8 mouse cellular contexts compared by ENCODE assay signal in the genomic region with DNA sequence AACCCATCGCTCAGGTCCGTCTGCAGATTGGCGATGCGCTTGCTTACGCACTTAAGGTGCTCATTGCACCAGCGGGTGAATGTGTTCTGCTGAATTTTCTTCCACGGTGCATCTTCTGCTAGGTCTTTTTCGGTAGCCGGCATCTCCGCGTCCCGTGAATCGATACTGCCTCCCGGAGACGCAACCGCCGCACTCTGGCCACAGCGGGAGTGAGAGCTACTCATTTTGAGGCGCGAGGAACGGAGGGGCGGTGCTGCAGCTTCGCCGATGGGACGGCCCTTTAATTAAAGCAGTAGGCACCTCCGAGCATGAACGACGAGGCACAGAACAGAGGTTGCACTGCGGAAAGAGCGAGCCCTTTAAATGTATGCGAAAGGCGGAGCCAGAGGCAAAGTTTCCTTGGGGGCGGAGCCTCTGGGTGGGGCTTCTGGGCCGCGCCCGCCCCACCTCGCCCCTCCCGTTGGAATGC. TPM values are rescaled to one million over a fixed set of nuclear protein-coding genes. Genes with fewer than 3 reads are reported as not detected.
A peak's percentile ranks its signal among the peaks of the same experiment; 100 is the strongest.
DNase-seq lines count a peak whose midpoint lies in the region; ATAC-seq and TF ChIP-seq lines count a peak whose summit lies in the region.

No protein-coding gene starts in this region.

- TF ChIP-seq CTCF in G1E (IDR thresholded peaks at IDR 0.05; ENCODE audit: low read depth, low read length) = no peak
- TF ChIP-seq CTCF in thymus, adult 2 months (IDR thresholded peaks at IDR 0.05; ENCODE audit: borderline replicate concordance, control insufficient read depth, extremely low read depth, insufficient read depth, low read length, poor library complexity) = no peak

- intact Hi-C loops in heart, postnatal 36 days (cut with DNase I) = loop anchor here (2.0 to 5.0 kb wide), 3 partner anchors 106 to 223 kb away; a partner anchor contains a TSS

- peaks cover 19% of the 10 kb centered on the region for H3K36me3 ChIP-seq in G1E (replicated peaks)
- H3K36me3 ChIP-seq in forebrain, embryonic 16.5 days (ENCODE audit: control insufficient read depth, insufficient read depth) = 0 out of 2 replicates have a peak, but pooled peaks cover 5% of the 10 kb centered on the region
- H3K36me3 ChIP-seq in lung, embryonic 16.5 days (ENCODE audit: control insufficient read depth, insufficient read depth, low read length) = peaks cover 17% of the 10 kb centered on the region
- peaks cover 17% of the 10 kb centered on the region for H3K36me3 ChIP-seq in thymus, adult 2 months (ENCODE audit: control insufficient read depth, insufficient read depth, low read length)

- peak; percentile 93 for TF ChIP-seq POLR2A in thymus, adult 2 months (IDR thresholded peaks at IDR 0.05; ENCODE audit: control insufficient read depth, extremely low read depth, insufficient read depth, low read length, poor library complexity)

- peak overlapping the region; percentile 93 for H3K27ac ChIP-seq in forebrain, embryonic 16.5 days (ENCODE audit: low read length)
- H3K27ac ChIP-seq in lung, embryonic 16.5 days (ENCODE audit: low read length) = peak overlapping the region; percentile 96
- peak overlapping the region; percentile 82 for H3K27ac ChIP-seq in thymus, adult 2 months (ENCODE audit: control insufficient read depth, insufficient read depth, low read length)

- H3K4me3 ChIP-seq in G1E (ENCODE audit: low read depth, low read length) = peak overlapping the region; percentile 77
- peak overlapping the region; percentile 63 for H3K4me3 ChIP-seq in forebrain, embryonic 16.5 days (replicated peaks; ENCODE audit: low read length)
- peak overlapping the region; percentile 68 for H3K4me3 ChIP-seq in lung, embryonic 16.5 days (ENCODE audit: low read length)
- H3K4me3 ChIP-seq in thymus, adult 2 months (ENCODE audit: control insufficient read depth, insufficient read depth, low read length) = peak overlapping the region; percentile 78

- peaks cover 53% of the 10 kb centered on the region for H3K4me1 ChIP-seq in G1E (ENCODE audit: insufficient read depth, low read depth, low read length)
- peaks cover 21% of the 10 kb centered on the region for H3K4me1 ChIP-seq in forebrain, embryonic 16.5 days (replicated peaks; ENCODE audit: control insufficient read depth, insufficient read depth, low read length)
- H3K4me1 ChIP-seq in lung, embryonic 16.5 days (replicated peaks; ENCODE audit: control insufficient read depth, insufficient read depth, low read length) = no peaks in the 10 kb centered on the region; the same call in 1 of the 2 replicates
- peaks cover 28% of the 10 kb centered on the region for H3K4me1 ChIP-seq in thymus, adult 2 months (replicated peaks; ENCODE audit: control insufficient read depth, insufficient read depth, low read length)

- H3K4me2 ChIP-seq in forebrain, embryonic 16.5 days (ENCODE audit: low read length) = peak overlapping the region; percentile 54
- H3K4me2 ChIP-seq in lung, embryonic 16.5 days (ENCODE audit: low read depth, low read length) = peak overlapping the region; percentile 57

- peak; percentile 41 for DNase-seq in G1E (ENCODE audit: low spot score)
- DNase-seq in cerebellum, adult 11-12 months = peak; percentile 89
- peak; percentile 81 to 83 for DNase-seq in heart, postnatal 36 days
- peak; percentile 92 for DNase-seq in layer of hippocampus, adult 9-11 months
- peak; percentile 89 for DNase-seq in ovary, adult 18-20 months (ENCODE audit: low spot score)
- peak; percentile 80 for DNase-seq in thymus, adult 2 months

- no peaks in the 10 kb centered on the region for H3K27me3 ChIP-seq in G1E (ENCODE audit: insufficient read depth, low read length)
- H3K27me3 ChIP-seq in forebrain, embryonic 16.5 days (replicated peaks; ENCODE audit: control insufficient read depth, insufficient read depth, low read length) = no peaks in the 10 kb centered on the region
- no peaks in the 10 kb centered on the region for H3K27me3 ChIP-seq in lung, embryonic 16.5 days (ENCODE audit: control insufficient read depth, insufficient read depth, low read depth, low read length)
- H3K27me3 ChIP-seq in thymus, adult 2 months (ENCODE audit: control insufficient read depth, insufficient read depth, low read length) = no peaks in the 10 kb centered on the region

- H3K9ac ChIP-seq in forebrain, embryonic 16.5 days (replicated peaks; ENCODE audit: low read depth, low read length) = peak overlapping the region; percentile 73
- H3K9ac ChIP-seq in lung, embryonic 16.5 days (ENCODE audit: low read length) = peak overlapping the region; percentile 78

- no peaks in the 10 kb centered on the region for H3K9me3 ChIP-seq in G1E (replicated peaks)
- no peaks in the 10 kb centered on the region for H3K9me3 ChIP-seq in forebrain, embryonic 16.5 days (ENCODE audit: control insufficient read depth, low read length)
- no peaks in the 10 kb centered on the region for H3K9me3 ChIP-seq in lung, embryonic 16.5 days (ENCODE audit: control insufficient read depth, low read length)

- ATAC-seq in G1E (ENCODE audit: extremely low read depth, insufficient number of reproducible peaks, low FRiP score, poor library complexity, severe bottlenecking) = peak; percentile 65
- ATAC-seq in forebrain, embryonic 16.5 days = peak; percentile 92
- peak; percentile 86 for ATAC-seq in lung, embryonic 16.5 days (ENCODE audit: low read depth)

- 17% methylated on average over 35 of the region's 38 CpGs for whole genome bisulfite sequencing in forebrain, embryonic 16.5 days
- WGBS in lung, embryonic 16.5 days = 16% methylated on average over 38 of the region's 38 CpGs
- 3% methylated on average over 37 of the region's 38 CpGs for WGBS in thymus, adult 2 months

RNA-seq across cellular contexts. Expression of a gene that starts 3.4 kb away (rescaled TPM):
- total RNA-seq in G1E (2014; fragmentation: Nextera tagmentation) (91.2 and 93.7 TPM in 2 replicates), G1E (2017) (172 and 186 TPM in 2 replicates)
- 41.2 and 47.1 TPM in 2 replicates for polyA plus RNA-seq in G1E (2012)
- 126 and 133 TPM in 2 replicates for polyA plus RNA-seq in forebrain, embryonic 16.5 days (2015; fragmentation: Nextera tagmentation; extraction: Ambion mirVana)
- 10 to 100 TPM; 88.3 to 97.0 TPM for total RNA-seq in heart, postnatal 36 days (2021)
- 372 and 374 TPM in 2 replicates for polyA plus RNA-seq in lung, embryonic 16.5 days (2015; fragmentation: Nextera tagmentation; extraction: Ambion mirVana)
- polyA plus RNA-seq in thymus, adult 2 months (2012; rRNA removed) = 476 and 498 TPM in 2 replicates

RNA-seq across cellular contexts. Expression of a gene that starts 8.2 kb away (rescaled TPM):
- 179 and 186 TPM in 2 replicates for total RNA-seq in G1E (2014; fragmentation: Nextera tagmentation)
- total RNA-seq in G1E (2017) = 77.4 and 84.2 TPM in 2 replicates
- 39.7 and 56.5 TPM in 2 replicates for polyA plus RNA-seq in G1E (2012)
- 13.7 and 17.9 TPM in 2 replicates for polyA plus RNA-seq in forebrain, embryonic 16.5 days (2015; fragmentation: Nextera tagmentation; extraction: Ambion mirVana)
- 10 to 100 TPM; 28.2 to 34.0 TPM for total RNA-seq in heart, postnatal 36 days (2021)
- polyA plus RNA-seq in lung, embryonic 16.5 days (2015; fragmentation: Nextera tagmentation; extraction: Ambion mirVana) = 24.9 and 25.4 TPM in 2 replicates
- polyA plus RNA-seq in thymus, adult 2 months (2012; rRNA removed) = 97.7 and 111 TPM in 2 replicates

RNA-seq across cellular contexts. Expression of a gene that starts 24.4 kb away (rescaled TPM):
- total RNA-seq in G1E (2014; fragmentation: Nextera tagmentation) (3,507 and 3,613 TPM in 2 replicates), G1E (2017) (1,842 and 1,992 TPM in 2 replicates)
- 832 and 1,009 TPM in 2 replicates for polyA plus RNA-seq in G1E (2012)
- 482 and 489 TPM in 2 replicates for polyA plus RNA-seq in forebrain, embryonic 16.5 days (2015; fragmentation: Nextera tagmentation; extraction: Ambion mirVana)
- 100 to 1,000 TPM; 178 to 213 TPM for total RNA-seq in heart, postnatal 36 days (2021)
- 826 and 850 TPM in 2 replicates for polyA plus RNA-seq in lung, embryonic 16.5 days (2015; fragmentation: Nextera tagmentation; extraction: Ambion mirVana)
- 1,443 and 1,552 TPM in 2 replicates for polyA plus RNA-seq in thymus, adult 2 months (2012; rRNA removed)

RNA-seq across cellular contexts. Expression of a gene that starts 35.5 kb away (rescaled TPM):
- 65.1 and 74.6 TPM in 2 replicates for total RNA-seq in G1E (2014; fragmentation: Nextera tagmentation)
- total RNA-seq in G1E (2017) = 31.4 and 43.4 TPM in 2 replicates
- 27.9 and 29.8 TPM in 2 replicates for polyA plus RNA-seq in G1E (2012)
- 96.3 and 104 TPM in 2 replicates for polyA plus RNA-seq in forebrain, embryonic 16.5 days (2015; fragmentation: Nextera tagmentation; extraction: Ambion mirVana)
- total RNA-seq in heart, postnatal 36 days (2021) = 10 to 100 TPM; 48.4 to 51.9 TPM
- polyA plus RNA-seq in lung, embryonic 16.5 days (2015; fragmentation: Nextera tagmentation; extraction: Ambion mirVana) = 81.9 and 91.7 TPM in 2 replicates
- 94.6 and 111 TPM in 2 replicates for polyA plus RNA-seq in thymus, adult 2 months (2012; rRNA removed)

RNA-seq across cellular contexts. Expression of a gene that starts 35.9 kb away (rescaled TPM):
- total RNA-seq in G1E (2014; fragmentation: Nextera tagmentation) (25.0 and 25.1 TPM in 2 replicates), G1E (2017) (45.4 and 48.7 TPM in 2 replicates)
- 0.23 and 0.34 TPM in 2 replicates for polyA plus RNA-seq in G1E (2012)
- 2.8 and 3.1 TPM in 2 replicates for polyA plus RNA-seq in forebrain, embryonic 16.5 days (2015; fragmentation: Nextera tagmentation; extraction: Ambion mirVana)
- 10 to 100 TPM; 16.1 to 20.6 TPM for total RNA-seq in heart, postnatal 36 days (2021)
- polyA plus RNA-seq in lung, embryonic 16.5 days (2015; fragmentation: Nextera tagmentation; extraction: Ambion mirVana) = 17.4 and 18.6 TPM in 2 replicates
- polyA plus RNA-seq in thymus, adult 2 months (2012; rRNA removed) = 10.3 and 15.0 TPM in 2 replicates

Comparison
In these comparisons a context has a peak if more than half of its experiments do, and no peak if none do; other contexts are left out.
1. Peak in every context shown above with its lines: DNase-seq, ATAC-seq, H3K4me3 ChIP-seq and H3K27ac ChIP-seq.
2. DNase-seq: peak in every context shown above with its lines; median percentile 92 in layer of hippocampus, adult 9-11 months; 89 in cerebellum, adult 11-12 months; 89 in ovary, adult 18-20 months; 82 in heart, postnatal 36 days; 80 in thymus, adult 2 months; 41 in G1E.